Mouse (Mus musculus) forelimb bud, embryonic 11.5 days (tissue): ENCODE results near the gene Btbd2.
"Not testable (repeated sequence)": the region's sequence is repeated elsewhere in the genome, so short reads cannot be mapped to it uniquely, and the experiment has no call there.

ENCODE experiments used
- DNase-seq: peaks from one replicate; pipeline ENCODE4 v3.0.0-alpha.2; 2012; ENCODE audit warnings: low read depth, low spot score

The Btbd2 gene

GRCm38 (mm10) chr10:80606737-80607350 is 50.0 kb downstream of the Btbd2 start:
- DNase-seq: no peak

- no peak for DNase-seq
These were observed 50.6 kb downstream of the Btbd2 start for GRCm38 (mm10) chr10:80606306-80606705.

- not testable (repeated sequence) for DNase-seq
These were observed 51.1 kb downstream of the Btbd2 start, which contains the start of gene Gm49322 for GRCm38 (mm10) chr10:80605721-80606120. TSS of gene Gm49322 (plus strand) at chr10:80606021.

- no peak for DNase-seq
These were observed 51.9 kb downstream of the Btbd2 start for GRCm38 (mm10) chr10:80604988-80605387.

- DNase-seq: no peak
These were observed 52.8 kb downstream of the Btbd2 start for GRCm38 (mm10) chr10:80604001-80604509.

GRCm38 (mm10) chr10:80603364-80603763 is 53.5 kb downstream of the Btbd2 start:
- DNase-seq: no peak

GRCm38 (mm10) chr10:80602698-80603325 is 54.1 kb downstream of the Btbd2 start, which contains the start of the genes Scamp4 and Adat3:
TSS of gene Scamp4 (plus strand) at chr10:80602872.
TSS of gene Adat3 (plus strand) at chr10:80602880.
- DNase-seq: peak; percentile 90

- no peak for DNase-seq
These were observed 60.6 kb downstream of the Btbd2 start for GRCm38 (mm10) chr10:80596318-80596717.
